Mouse (Mus musculus): ENCODE measurements around the gene Btg3.
A peak's percentile ranks its signal among the peaks of the same experiment; 100 is the strongest.
"Not testable (repeated sequence)": the region's sequence is repeated elsewhere in the genome, so short reads cannot be mapped to it uniquely, and the experiment has no call there.

The Btg3 gene

DNA sequence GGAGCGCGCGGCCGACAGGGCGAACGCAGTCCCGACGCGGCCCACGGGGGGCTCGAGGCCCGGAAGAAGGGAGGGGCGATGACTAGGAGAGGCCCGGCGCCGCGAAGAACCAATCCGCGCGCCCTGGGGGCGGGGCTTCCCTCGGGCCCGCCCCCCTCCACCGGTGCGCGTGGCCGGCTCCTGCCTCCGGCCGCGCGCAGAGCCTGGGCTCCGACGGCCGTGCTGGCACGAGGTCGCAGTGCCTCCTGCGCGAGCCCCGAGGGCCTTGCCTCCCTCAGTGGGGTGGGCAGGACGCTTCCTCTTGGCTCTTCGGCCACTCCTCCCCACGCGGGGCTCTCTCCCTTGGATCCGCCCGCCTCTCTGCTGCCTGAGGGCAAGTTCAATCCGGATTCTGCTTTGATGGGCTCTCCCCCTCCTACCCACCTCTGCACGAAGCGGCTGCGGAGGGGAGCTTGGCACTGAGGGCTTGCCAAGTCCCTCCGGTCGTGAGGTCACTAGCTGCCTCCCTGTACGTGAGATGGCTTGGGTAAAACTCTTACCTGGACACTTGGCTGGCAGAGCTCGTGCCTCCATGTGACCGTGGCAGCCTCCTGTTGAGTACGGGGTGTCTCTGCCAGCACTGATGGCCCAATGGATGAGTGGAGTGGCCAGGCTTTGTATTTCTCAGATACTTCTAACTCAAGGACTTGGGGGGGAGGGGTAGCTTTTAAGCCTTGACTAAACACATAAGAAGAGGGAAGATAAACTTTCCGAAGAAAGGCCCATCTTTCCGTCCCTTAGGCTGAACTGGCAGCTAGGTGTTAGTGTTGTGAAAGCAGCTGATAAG, at the start of gene Btg3:
Btg3 (minus strand) TSS at position 448 of the 826 bp plus-strand sequence.
- DNase-seq (ENCODE audit: low spot score in 2 of 2) = peak; percentile 26 to 64

DNA sequence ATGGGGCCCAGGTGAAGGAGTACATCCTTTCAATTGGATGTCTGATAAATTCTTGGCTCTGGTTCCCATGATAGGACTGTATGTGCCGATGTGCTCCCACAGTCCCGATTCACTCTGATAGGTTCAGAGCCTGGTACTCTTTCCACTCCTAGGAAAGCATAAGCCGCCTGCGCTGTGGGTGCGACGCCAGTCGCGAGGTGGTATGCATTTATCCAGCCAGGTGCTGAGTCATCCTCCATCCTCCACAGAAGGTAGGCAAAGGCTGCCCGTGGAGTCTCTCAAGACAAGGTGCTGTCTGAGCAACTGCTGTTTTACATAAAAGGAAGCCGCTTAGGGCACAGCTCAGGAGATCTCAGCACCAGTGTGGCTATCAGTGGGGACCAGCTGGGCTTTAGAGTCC, 40.7 kb upstream of the Btg3 start:
- peak in 1 of 2 experiments; percentile 28 for DNase-seq (ENCODE audit: low spot score in 2 of 2)

DNA sequence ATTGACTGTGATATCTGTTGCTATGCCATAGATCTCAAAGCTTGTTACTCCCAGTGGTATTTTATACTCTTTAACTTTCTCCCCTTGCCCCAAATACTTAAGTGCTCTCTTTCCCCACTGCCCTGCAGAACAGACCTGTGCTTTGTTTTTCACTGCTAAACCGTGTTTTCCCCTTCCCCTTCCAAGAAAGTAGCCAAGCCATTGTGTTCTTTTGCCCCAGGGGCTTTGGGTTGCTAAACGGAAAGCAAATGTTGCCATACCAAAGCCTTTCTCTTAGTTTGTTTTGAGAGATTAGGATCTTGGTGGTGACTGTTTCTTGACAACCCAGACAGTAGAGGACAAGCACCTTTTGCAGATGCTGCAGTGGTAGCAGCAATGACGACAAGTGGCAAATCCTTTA, 39.5 kb upstream of the Btg3 start:
- DNase-seq (ENCODE audit: low spot score in 2 of 2) = no peak

DNA sequence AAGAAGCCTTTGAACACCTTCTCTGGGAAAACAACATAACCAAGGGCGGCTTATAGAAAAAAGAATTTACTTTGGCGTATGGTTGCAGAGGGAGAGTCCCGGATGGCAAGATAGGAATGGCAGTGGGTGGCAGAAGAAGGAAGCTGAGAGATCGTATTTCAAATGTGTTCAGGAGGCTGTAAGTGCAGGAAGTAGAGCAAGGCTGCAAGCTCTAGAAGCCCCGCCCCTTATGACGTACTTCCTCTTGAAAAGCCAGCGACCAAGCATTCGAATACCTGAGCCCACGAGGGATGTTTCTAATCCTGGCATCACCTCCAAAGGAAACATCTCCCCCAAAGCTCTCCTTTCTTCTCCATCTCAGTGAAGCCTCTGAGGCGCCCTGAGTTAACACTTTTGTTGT, 33.0 kb upstream of the Btg3 start:
- DNase-seq (ENCODE audit: low spot score in 2 of 2) = no peak

DNA sequence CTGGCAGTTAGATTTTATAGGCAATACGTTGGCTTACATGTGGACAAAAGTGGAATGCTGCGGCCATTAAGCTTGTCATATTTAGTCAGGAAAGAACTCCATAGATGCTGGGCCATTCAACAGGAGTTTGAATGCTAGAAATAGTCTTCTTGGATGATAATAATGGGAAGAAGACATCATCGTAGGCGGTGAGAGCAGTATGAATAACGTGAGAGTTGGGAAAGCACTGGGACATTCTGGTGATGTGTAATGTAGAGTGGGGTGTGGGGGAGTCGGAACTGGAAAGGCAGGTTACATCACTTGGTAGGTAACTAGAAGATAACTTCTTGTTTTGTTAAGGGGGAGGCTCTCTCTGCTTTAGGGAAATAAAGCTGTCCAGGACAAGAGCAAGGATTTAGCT, 30.9 kb upstream of the Btg3 start:
- no peak for DNase-seq (ENCODE audit: low spot score in 2 of 2)

DNA sequence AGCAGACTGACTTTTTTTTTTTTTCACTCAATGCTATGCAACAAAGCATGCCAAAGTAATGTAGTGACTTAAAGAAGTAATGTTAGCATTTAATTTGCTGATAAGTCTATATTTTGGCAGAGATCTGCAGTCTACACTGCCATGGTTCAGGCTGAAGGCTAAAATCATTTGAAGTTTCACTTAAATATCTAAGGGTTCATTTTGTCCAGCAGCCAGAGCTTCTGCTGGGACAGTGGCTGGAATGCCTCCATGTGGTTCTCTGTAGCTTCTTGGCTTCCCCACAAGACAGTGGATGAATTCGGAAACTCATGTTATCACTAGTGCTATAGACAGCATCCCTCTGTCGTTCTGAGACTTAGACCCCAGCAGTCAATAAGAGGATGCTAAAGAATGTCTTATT, 29.7 kb upstream of the Btg3 start:
- DNase-seq (ENCODE audit: low spot score in 2 of 2) = no peak

DNA sequence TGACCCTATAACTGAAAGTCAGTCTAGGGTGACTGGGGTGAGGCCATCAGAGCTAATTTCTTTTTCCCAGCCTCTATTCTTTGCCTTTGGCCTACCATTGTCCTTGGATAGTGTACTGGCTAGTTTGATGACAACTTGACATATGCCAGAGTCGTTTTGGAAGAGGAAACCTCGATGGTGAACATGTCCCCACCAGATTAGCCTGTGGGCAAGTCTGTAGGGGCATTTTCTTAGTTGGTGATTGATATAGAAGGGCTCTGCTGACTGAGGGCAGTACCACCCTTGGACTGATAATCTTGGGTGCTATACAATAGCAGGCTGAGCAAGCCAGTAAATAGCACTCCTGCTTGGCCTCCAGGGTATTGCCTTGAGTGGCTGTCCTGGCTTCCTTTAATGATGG, 25.3 kb upstream of the Btg3 start:
- DNase-seq (ENCODE audit: low spot score in 2 of 2) = no peak

DNA sequence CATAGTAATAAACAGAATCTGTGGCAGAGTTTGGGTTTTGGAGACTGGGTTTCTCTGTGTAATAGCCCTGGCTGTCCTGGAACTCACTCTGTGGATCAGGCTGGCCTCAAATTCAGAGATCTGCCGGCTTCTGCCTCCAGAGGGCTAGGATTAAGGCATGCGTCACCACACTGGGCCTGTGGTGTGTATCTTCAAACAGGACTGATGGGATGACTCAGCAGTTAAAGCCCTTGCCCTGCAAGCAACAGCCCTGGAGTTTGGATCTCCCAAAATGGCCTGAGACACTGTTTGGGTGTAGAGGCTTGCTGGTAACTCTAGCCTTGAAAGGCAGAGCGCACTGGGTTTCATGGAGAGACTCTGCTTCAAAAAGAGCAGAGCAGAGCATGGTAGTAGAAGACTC, 22.4 kb upstream of the Btg3 start:
- DNase-seq (ENCODE audit: low spot score in 2 of 2) = no peak

DNA sequence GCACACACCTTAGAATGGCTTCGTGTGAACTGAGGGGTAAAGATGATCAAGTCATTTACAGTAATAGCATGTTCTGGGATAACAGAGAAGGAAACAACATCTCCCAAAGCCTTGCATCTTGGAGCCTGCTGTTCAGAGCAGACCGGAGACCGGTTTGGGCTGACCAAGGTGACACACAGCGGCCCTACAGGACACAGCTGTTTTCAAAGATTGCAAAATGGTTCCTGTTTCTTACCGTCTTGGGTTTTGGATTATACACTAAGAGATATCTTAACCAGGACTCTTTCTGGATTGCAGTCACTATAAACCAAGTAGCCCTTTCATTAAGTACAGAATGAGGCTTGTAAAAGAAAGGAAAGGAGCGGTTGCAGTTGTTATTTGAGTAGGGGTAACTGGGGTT, 21.7 kb upstream of the Btg3 start:
- no peak for DNase-seq (ENCODE audit: low spot score in 2 of 2)

DNA sequence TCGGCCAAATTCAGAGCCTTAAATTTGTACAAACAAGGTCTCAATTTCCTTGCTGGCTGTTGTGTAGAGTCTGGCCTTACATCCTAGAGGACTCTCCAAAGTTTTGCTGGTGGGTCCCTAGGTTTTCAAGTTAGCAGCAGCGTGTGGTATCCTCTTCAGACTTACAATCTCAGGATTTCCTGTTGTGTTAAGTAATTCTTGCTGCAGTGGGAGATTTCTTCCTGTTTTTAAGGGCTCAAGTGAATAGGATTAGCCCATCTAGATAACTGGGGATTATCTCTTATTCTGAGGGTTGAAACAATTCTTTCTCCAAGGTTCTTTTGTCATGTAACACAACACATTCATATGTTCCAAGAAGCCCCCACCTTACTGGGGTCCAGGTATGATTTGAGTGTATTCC, 14.4 kb upstream of the Btg3 start:
- DNase-seq (ENCODE audit: low spot score in 2 of 2) = no peak

DNA sequence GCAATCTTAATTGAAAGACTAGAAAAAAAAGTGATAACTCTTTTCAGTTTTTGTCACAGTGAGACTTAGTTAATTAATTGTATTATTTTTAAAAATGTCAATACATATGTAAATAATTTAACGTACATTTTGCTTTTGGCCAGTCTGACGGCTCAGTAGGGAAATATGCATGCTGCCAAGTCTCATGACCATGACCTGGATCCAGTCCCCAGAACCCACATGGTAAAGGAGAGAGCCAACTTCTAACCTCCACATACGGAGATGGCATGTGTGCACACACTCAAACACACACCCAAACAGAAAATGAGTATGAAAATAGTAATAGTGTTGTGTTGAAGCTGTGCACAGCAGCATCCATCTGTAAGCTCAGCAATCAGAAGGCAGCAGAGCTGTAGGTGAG, 13.0 kb upstream of the Btg3 start:
- DNase-seq (ENCODE audit: low spot score in 2 of 2) = no peak

DNA sequence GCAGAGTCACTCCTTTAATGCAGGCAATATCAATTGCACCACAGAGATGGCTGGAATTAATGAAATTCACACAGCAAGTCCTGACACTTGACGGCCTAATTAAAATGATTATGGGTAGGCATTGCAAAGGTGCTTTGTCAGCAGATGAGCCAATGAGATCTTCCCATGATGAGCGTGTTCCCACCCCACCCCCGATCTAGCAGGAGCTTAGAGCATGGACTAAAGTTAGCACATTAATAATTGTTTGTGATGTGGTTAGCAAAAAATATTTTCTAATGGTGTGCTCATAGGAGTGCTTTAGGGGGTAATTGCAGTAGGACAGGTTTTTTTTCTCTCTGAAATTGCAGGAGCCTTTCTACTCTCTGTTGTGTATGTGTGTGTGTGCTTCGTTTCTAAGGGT, 12.1 kb upstream of the Btg3 start:
- no peak for DNase-seq (ENCODE audit: low spot score in 2 of 2)

DNA sequence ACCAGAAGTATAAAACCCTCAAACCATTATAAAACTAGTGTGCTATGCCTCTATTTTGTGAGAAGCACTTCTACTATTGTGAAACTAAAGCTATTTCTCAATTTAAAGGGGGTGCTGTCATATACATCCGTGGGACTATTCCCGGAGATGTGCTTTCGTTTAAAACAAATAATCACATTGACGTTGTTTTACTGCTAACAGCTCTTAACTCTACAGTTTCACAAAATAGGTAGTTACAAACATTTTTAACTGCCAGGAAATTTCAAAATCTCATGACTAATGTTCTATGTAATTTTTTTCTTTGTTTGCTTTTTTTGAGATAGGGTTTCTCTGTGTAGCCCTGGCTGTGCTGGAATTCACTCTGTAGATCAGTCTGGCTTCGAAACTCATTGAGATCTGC, 1.5 kb upstream of the Btg3 start:
- DNase-seq (ENCODE audit: low spot score in 2 of 2) = no peak

DNA sequence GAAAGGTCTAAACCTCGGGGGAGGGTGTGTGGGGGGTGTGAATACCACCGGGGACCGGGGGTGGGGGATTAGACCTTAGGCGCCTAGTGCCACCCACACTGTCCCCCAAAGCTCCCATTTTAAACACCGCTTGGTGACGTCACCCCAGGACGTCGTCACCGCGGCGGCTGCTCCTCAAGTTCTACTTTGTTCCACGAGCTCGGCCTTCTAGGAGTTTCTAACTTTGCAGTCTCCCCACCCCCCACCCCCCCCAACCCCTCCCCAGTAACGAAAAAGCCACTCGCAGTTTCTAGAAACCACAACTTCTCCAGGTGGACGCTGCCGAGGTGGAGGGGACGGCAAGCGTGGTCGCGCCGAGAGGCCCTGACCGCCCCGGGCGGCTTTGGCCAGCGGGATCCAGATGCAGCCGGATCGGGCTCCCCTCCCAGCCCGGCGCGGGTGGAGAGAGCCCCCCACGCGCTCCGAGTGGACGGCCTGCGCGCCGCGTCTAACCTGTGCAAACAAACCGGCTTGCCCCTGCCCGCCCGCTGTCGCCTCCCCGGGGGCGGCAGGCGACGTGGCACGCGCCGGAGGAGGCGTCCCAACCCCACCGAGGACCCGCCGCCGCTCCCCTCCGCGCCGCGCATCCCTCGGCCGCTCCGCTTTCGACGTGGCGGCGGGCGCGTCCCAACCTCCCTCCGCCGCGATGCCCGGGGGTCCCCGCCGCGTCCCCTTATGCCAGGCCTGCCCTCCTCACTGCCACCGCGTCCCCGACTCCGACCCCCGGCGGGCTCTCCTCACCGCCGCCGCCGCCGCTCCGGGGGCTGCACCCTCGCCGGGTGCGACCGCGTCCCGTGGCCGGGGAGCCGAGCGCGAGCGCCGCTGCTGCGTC, 936 bp downstream of the Btg3 start:
- DNase-seq (ENCODE audit: low spot score in 2 of 2) = peak in 1 of 2 experiments; percentile 23

DNA sequence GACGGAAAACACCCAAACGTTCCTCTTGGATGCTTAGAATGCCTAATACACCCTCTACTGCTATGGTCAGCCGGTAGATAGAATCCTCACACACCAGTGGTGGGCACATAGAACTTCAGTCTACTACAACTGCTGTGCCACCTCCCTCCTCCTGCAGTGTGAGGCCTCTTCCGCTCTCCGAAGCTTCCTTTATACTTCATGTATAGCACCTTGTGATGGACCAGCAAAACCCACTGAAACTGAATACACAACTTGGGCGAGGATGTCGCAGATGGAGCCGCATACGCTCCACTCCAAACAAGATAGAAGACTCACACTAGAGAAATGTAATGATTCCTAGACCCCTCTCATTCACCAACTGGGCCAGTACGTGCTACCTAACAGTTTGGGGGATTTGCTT, 1.8 kb downstream of the Btg3 start:
- DNase-seq (ENCODE audit: low spot score in 2 of 2) = peak in 1 of 2 experiments; percentile 8

DNA sequence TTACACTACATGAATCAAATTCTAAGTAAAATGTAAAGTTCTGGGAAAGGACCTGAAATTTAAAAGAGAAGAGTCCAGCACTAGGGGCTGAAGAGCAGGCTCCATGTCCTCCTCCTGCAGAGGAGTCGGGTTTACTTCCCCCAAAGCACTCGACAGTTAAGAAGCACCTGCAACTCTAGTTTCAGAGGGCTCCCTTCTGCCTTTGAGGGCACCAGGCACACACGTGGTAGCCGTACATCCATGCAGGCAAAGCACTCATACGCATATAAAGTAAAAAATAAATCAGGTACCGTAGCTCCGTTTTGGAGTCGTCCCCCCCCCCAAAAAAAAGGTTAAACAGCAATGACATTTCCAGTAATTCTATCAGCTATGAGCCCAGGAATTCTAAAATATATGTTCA, 3.2 kb downstream of the Btg3 start:
- no peak for DNase-seq (ENCODE audit: low spot score in 2 of 2)

DNA sequence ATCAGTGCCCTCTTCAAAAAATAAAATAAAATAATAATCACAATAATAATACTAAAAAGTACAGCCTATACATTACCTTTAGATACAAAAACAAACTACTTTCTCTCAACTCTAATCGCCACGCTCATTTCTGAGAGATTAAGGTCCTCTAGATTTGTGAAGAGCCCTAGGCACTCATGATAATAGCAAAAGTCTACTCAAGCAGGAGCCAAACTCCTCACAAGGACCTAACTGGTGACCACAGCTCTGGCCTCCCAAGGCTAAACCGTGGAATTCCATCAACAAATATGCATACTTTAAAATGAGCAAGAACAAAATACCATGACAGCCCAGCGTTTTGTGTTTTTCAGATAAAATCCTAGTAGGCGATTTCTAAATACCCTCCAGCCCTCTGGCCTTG, 4.2 kb downstream of the Btg3 start:
- DNase-seq (ENCODE audit: low spot score in 2 of 2) = no peak

DNA sequence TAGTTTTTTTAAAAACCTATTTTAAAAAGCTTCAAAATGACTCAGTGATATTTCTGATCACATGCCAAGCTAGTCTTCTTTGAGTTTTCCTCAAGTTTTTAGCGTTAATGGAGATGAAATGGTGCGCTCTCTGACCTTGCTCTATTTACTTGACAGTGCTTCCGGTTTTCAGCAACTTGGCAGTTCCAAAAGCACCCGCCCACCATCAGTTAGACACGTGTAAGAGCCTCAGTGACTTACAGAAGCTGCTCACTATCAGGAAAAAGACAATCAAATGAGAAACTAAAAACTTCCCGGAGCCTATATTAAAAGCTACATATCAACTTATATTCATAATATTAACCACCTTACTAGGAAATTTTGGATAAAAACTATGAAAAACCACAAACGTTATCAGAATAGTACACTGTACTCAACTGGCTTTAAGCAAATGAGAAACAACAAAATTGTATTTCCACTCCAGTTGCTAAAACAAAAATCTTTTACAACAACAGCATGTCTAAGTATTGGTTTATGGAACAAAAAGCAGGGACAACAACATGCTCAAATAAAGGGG, 5.4 kb downstream of the Btg3 start:
- DNase-seq (ENCODE audit: low spot score in 2 of 2) = no peak

DNA sequence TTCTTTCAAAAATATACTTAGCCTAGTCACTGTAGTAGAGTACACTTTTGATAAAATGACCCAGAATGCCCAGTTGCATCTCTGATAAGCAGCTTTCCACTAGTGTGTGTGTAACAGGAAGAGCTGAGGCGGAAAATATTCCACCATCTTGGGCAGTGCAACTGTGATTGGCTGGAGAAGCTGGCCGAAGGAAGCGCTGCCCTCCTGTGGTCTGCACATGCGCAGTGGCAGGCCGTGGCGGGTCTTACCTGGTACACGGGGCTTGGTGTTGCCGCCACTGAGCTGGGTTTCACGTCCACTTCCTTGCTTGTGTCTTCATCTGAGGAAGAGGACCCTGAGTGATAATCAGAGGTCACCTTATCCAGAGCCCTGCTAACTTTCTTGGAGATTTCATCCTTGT, 12.4 kb downstream of the Btg3 start:
- not testable (repeated sequence) for DNase-seq (ENCODE audit: low spot score in 2 of 2)

DNA sequence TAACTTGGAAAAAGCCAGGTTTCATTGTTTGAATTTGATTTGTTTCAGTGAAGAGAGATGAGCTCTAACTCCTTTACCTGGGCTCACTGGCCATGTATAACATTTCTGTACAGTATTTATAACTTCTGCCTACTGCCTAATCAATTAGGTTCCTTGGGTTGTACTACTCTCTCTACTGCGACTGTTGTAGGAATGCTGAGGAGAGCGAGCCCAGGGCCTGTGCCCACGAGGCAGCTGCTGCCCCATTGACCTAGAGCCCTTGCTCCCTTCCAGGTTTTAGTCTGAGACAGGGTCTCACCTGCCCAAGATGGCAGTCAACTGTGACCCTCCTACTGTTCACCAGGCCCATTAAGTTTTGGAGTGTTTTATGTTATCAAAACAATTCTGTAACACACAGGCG, 15.5 kb downstream of the Btg3 start:
- no peak for DNase-seq (ENCODE audit: low spot score in 2 of 2)

DNA sequence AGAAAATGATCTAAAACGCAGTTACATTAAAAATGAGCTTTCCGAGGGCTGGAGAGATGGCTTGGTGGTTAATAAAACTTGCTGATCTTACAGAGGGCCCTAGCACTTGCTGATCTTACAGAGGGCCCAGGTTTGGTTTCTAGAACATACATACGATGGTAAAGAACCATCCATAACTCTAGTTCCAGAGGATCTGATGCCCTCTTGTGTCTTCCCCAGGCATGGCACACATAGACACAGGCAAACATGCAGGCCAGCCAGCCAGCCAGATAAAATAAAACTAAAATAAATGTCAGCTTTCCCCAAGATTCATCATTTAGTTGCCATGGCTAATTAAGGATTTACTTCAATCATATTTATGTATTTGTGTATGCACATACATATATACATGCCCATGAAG, 19.2 kb downstream of the Btg3 start:
- DNase-seq (ENCODE audit: low spot score in 2 of 2) = no peak

DNA sequence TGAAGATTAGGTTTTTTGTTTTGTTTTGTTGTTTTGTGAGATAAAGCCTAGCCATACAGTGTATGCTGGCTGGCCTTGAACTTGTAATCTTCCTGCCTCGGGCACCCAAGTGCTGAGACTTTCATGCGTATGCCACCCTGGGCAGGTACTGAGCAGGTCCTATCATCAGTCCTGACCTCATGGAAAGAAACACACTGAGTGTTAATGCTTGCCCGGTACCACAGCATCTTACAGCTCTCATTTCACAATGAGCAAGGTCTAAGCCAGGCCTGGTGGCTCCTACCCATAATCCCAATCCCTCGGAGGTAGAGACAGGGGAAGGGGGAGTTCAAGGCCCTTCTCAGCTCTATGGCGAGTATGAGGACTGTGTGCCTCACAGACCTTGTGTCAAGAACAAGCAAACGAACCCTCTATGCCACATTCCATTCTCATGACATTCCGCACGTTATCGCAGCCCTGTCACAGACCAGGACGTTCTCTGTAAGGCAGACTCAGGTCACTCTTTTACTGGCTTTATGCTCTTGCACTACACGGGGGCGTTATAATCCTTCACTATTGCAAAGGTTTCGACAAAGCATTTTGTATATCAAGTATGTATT, 29.6 kb downstream of the Btg3 start:
- no peak for DNase-seq (ENCODE audit: low spot score in 2 of 2)

Measured in left cerebral cortex, adult 9 months (tissue).